Mouse (Mus musculus) C2C12 (cell line): Measurements from ENCODE around the gene Kif1c.

Experiments
- CEBPB ChIP-seq: IDR thresholded peaks from one replicate; pipeline ENCODE4 v1.6.1; 2011; ENCODE audit warnings: low read depth, mild to moderate bottlenecking, control low read depth, moderate library complexity
- CTCF ChIP-seq: IDR thresholded peaks from one replicate; pipeline ENCODE4 v1.5.1; 2011; ENCODE audit not compliant: control insufficient read depth, insufficient read depth, insufficient read length
- MAX ChIP-seq: IDR thresholded peaks from one replicate; pipeline ENCODE4 v1.6.1; 2011; ENCODE audit warnings: mild to moderate bottlenecking, control low read depth
- MYOD1 ChIP-seq: IDR thresholded peaks from one replicate; pipeline ENCODE4 v1.6.1; 2011; ENCODE audit warnings: low read depth; ENCODE audit not compliant: control insufficient read depth, insufficient read length

DNA sequence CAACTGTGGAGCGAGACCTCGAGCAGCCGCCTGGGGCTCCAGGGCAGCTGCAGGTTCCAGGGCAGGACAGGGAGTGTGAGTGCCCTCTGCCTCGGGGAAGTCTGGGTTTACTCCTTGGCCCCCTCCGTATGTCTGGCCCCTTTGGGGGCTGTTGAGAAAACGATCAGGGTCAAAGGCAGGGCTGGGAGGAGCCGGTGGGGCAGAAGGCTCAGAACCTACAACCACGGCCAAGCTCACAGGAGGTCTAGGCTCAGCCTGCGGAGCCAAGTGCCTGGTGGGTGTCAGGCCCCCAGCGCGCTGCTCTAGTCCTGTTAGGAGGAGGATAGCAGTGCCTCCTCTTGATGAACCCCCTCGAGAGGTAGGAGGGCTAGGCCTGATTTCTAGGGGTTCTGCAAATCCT is 19.2 kb upstream of the Kif1c start:
- TF ChIP-seq CTCF (no peak), MAX (no peak), MYOD1 (no peak), CEBPB (no peak)
